Mouse (Mus musculus): ENCODE measurements at regions not wholly inside any gene's neighbourhood (a gene's known extent, or its start where the extent isn't known, plus 50 kb on each side); places are given as distances from the start of the nearest gene placed in this dataset.

- in situ Hi-C loops (cut with MboI; ENCODE audit: low pct_unique_long_range_greater_than_20kb) = no loop called here
- POLR2A ChIA-PET = no interaction called here
- CTCF ChIA-PET = interaction anchor here (1.7 kb wide), 1 partner anchor 16 kb away, joined by 3 read pairs; no protein-coding TSS in a partner anchor
- DNase-seq (ENCODE audit: low read depth, low spot score) = no peak
- TF ChIP-seq CTCF (IDR thresholded peaks at IDR 0.05) = no peak
- H3K27me3 ChIP-seq = no peaks in the 10 kb centered on the region
- no peak for ATAC-seq
These were observed 77.7 kb downstream of the Fam76b start for GRCm38 (mm10) chr9:13905086-13905669.

DNA sequence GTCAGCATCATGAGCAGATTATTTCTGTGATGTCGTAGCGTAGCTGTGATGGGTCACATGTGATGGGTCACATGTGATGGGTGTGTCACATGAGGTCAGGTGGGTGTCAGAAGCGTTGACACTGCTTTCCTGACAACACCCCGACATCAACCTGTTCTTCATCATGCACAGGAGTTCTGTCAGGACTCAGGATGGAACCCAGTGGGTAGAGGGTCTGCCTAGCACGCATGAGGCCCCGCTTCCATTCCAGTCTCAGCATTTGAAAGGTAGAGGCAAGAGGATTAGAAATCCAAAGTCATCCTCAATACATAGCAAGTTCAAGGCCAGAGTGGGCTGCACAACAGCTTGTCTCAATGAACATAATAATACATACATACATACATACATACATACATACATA lies 79.2 kb downstream of the Fam76b start:
- ATAC-seq = no peak
- CTCF ChIA-PET = no interaction called here
- TF ChIP-seq CTCF (IDR thresholded peaks at IDR 0.05) = no peak
- POLR2A ChIA-PET = no interaction called here
- in situ Hi-C loops (cut with MboI; ENCODE audit: low pct_unique_long_range_greater_than_20kb) = no loop called here
- no peak for DNase-seq (ENCODE audit: low read depth, low spot score)
- H3K27me3 ChIP-seq = no peaks in the 10 kb centered on the region

DNA sequence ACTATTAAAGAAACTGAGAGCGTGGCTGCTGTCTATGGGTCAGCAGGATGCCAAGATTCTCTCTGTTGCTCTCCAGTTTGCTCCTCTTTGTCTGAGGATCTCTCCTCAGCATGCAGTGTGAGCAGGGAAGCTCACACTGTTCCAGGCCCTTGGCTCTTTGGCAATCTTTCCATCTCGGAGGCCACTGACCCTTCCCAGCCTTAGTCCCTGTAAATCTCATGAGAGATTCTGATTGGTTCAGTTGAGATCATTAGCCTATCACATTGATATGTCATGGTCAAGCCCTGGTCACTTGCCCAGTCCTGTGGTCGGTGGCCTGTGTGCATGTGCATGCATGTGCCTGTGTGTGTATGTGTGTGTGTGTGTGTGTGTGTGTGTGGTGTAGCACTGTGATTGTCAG lies 82.1 kb downstream of the Fam76b start:
- DNase-seq (ENCODE audit: low read depth, low spot score) (no peak), ATAC-seq (no peak)
- ChIA-PET CTCF (interaction anchor here (1.0 kb wide), 1 partner anchor 19 kb away, joined by 3 read pairs; no protein-coding TSS in a partner anchor), POLR2A (no interaction called here)
- H3K27me3 ChIP-seq = no peaks in the 10 kb centered on the region
- in situ Hi-C loops (cut with MboI; ENCODE audit: low pct_unique_long_range_greater_than_20kb) = no loop called here
- TF ChIP-seq CTCF (IDR thresholded peaks at IDR 0.05) = no peak

- ATAC-seq (no peak), DNase-seq (ENCODE audit: low read depth, low spot score) (no peak)
- in situ Hi-C loops (cut with MboI; ENCODE audit: low pct_unique_long_range_greater_than_20kb) = no loop called here
- POLR2A ChIA-PET = no interaction called here
- no peak for TF ChIP-seq CTCF (IDR thresholded peaks at IDR 0.05)
- no peaks in the 10 kb centered on the region for H3K27me3 ChIP-seq
- CTCF ChIA-PET = no interaction called here
These were observed 82.6 kb downstream of the Fam76b start for GRCm38 (mm10) chr9:13910091-13910490.

DNA sequence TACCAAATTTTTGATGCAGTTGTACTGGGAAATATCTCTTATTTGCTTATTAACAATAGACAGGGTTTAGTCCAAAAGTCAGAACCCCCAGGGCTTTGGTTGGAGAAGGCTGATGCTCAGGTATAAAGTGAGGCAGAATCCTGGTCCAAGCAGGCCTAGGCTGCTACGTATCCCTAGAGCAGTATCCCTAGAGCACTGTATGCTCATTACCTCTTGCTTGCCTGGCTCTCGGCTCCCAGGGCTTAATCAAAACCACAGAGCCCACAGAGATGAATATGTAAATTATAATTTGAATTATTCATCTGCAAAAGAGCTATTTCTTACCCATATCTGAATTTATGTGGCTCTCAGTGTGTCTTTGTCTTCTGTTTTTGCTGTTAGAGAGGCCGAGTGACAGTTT lies 85.9 kb downstream of the Fam76b start:
- no peak for ATAC-seq
- H3K27me3 ChIP-seq = no peaks in the 10 kb centered on the region
- in situ Hi-C loops (cut with MboI; ENCODE audit: low pct_unique_long_range_greater_than_20kb) = no loop called here
- ChIA-PET POLR2A (interaction anchor here (0.6 kb wide), 1 partner anchor 239 kb away, joined by 4 read pairs; no protein-coding TSS in a partner anchor), CTCF (no interaction called here)
- no peak for DNase-seq (ENCODE audit: low read depth, low spot score)
- no peak for TF ChIP-seq CTCF (IDR thresholded peaks at IDR 0.05)

DNA sequence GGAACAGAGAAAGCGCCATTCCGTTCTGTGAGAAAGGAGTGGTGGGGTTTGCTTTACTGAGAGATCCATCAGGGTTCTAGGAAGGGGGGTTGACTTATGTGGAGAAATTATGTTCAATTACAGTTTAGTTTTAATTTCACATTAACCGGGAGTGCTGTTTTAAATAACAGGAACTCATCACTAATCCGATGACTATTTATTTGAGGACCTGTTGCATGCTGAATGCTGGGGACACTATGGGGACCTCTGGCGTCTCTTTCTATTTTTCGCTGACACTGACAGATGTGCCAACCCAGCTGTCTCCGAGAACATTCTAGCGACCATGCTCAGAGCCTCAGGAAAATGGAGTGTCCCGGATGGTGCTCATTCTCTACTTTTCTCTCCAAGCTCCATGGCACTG lies 86.6 kb downstream of the Fam76b start:
- CTCF ChIA-PET = interaction anchor here (1.3 kb wide), 1 partner anchor 50 kb away, joined by 3 read pairs; no protein-coding TSS in a partner anchor
- in situ Hi-C loops (cut with MboI; ENCODE audit: low pct_unique_long_range_greater_than_20kb) = no loop called here
- no peak for TF ChIP-seq CTCF (IDR thresholded peaks at IDR 0.05)

DNA sequence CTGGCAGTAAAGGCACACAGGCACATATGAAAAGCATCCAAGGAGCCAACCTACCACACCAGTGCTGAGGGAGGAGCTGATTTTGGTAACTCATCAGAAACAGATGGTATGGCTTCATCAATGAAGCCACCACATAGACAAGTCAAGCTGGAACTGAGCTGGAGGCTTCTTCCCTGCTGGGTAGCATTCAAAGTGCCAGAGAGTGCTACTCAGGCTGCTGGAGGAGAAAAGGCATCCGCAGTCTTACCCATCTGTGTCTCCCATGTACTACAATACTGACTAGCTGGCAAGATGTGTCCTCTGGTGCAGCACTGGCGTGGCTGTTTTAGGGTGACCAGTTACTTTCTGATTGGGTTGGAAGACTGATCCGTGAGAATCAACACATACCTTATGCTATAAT lies 87.3 kb downstream of the Fam76b start:
- CTCF ChIA-PET = interaction anchor here (1.3 kb wide), 1 partner anchor 49 kb away, joined by 3 read pairs; no protein-coding TSS in a partner anchor
- no peak for TF ChIP-seq CTCF (IDR thresholded peaks at IDR 0.05)
- POLR2A ChIA-PET = no interaction called here
- no peaks in the 10 kb centered on the region for H3K27me3 ChIP-seq
- ATAC-seq (no peak), DNase-seq (ENCODE audit: low read depth, low spot score) (no peak)
- in situ Hi-C loops (cut with MboI; ENCODE audit: low pct_unique_long_range_greater_than_20kb) = no loop called here

More for the DNA sequence above, 86.6 kb downstream of the Fam76b start:
- DNase-seq (ENCODE audit: low read depth, low spot score) (no peak), ATAC-seq (no peak)
- POLR2A ChIA-PET = interaction anchor here (0.6 kb wide), 1 partner anchor 240 kb away, joined by 4 read pairs; no protein-coding TSS in a partner anchor
- no peaks in the 10 kb centered on the region for H3K27me3 ChIP-seq

DNA sequence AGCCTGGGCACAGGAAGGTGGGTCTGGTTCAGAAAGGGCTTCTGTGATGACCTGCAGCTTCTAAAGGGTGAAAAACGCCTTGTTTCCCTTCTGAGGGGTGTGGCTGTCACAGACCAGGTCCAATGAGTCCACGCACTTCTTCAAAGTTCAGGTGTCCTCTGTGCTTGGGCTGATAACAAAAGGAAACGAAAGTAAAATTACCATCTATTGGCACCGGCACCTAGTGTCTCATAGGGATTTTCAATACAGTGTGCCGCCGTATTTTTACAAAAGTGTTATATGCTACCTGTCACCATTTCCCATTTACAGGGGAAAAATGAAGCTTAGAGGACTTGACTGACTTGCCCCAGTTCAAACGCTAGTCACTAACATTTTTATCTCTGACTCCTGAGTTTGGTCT lies 89.3 kb downstream of the Fam76b start:
- in situ Hi-C loops (cut with MboI; ENCODE audit: low pct_unique_long_range_greater_than_20kb) = no loop called here
- H3K27me3 ChIP-seq = no peaks in the 10 kb centered on the region
- ATAC-seq (no peak), DNase-seq (ENCODE audit: low read depth, low spot score) (no peak)
- no peak for TF ChIP-seq CTCF (IDR thresholded peaks at IDR 0.05)
- ChIA-PET POLR2A (no interaction called here), CTCF (no interaction called here)

DNA sequence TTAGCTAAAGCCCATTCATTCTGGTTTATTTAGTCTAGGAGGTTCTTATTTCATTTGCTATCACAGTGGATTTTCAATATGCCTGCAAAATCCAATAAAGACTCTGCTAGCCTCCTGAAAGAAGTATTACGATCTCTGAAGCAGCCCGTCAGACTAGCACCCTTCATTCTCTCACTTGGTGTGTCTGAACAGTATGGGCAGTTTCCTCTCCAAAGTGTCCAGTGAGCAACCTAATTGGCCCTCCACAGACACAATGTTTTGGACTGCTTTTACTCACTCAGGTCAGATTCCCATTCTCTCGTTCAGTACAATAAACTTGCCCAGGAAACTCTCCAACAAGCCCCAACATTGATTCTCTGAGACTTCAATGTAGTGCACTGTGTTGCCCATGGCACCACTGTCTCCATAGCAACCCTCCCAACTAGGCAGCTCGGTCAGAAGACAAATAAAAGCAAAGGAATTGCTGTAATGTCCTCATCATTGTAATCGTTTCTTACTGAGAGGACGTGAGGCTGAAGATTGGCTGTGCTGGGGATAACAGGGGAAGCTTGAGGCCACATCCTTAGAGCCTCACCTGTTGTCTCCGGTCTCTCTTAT lies 91.2 kb downstream of the Fam76b start:
- in situ Hi-C loops (cut with MboI; ENCODE audit: low pct_unique_long_range_greater_than_20kb) = no loop called here
- DNase-seq (ENCODE audit: low read depth, low spot score) = no peak
- POLR2A ChIA-PET = no interaction called here
- CTCF ChIA-PET = no interaction called here
- no peak for TF ChIP-seq CTCF (IDR thresholded peaks at IDR 0.05)
- H3K27me3 ChIP-seq = no peaks in the 10 kb centered on the region
- no peak for ATAC-seq

GRCm38 (mm10) chr9:13919739-13920410 lies 92.4 kb downstream of the Fam76b start:
- DNase-seq (ENCODE audit: low read depth, low spot score) (no peak), ATAC-seq (no peak)
- H3K27me3 ChIP-seq = no peaks in the 10 kb centered on the region
- POLR2A ChIA-PET = no interaction called here
- no peak for TF ChIP-seq CTCF (IDR thresholded peaks at IDR 0.05)
- in situ Hi-C loops (cut with MboI; ENCODE audit: low pct_unique_long_range_greater_than_20kb) = no loop called here
- CTCF ChIA-PET = no interaction called here

DNA sequence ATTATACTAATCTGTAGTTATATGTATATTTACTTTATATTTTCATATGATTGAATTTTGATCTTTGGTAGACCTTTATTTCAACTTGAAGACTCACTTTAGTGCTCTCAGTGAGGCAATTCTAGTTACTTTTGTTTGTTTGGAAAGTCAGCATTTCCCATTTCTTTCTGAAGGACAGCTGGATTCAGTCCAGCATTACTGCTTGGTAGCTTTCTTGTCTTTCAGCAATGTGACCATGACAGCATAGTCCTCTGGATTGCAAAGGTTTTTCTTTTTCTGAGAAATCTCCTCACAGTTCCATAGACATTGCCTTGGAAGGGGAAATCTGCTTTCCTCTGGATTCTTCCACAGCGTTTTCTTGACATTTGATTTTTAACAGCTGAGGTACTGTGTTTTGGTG lies 93.1 kb downstream of the Fam76b start:
- ChIA-PET POLR2A (no interaction called here), CTCF (no interaction called here)
- TF ChIP-seq CTCF (IDR thresholded peaks at IDR 0.05) = no peak
- in situ Hi-C loops (cut with MboI; ENCODE audit: low pct_unique_long_range_greater_than_20kb) = no loop called here
- DNase-seq (ENCODE audit: low read depth, low spot score) (no peak), ATAC-seq (no peak)
- H3K27me3 ChIP-seq = no peaks in the 10 kb centered on the region
